Comparison of ENCODE assay signal across 14 mouse cellular contexts in genomic region chr7:132332176-132332575, GRCm38 (mm10). TPM values are rescaled to one million over a fixed set of nuclear protein-coding genes. Genes with fewer than 3 reads are reported as not detected.
DNase-seq lines count a peak whose midpoint lies in the region; ATAC-seq and TF ChIP-seq lines count a peak whose summit lies in the region.
"Had no signal": no experiment of that assay in that cellular context is flagged by ENCODE, and none has a peak within 500 bp of the region (broad histone marks: within the 10 kb centered on the region; RNA-seq: fewer than 3 reads in every experiment).

No protein-coding gene starts in this region.

- TF ChIP-seq CTCF in kidney, adult 2 months (conservative IDR thresholded peaks at IDR 0.05; ENCODE audit: insufficient read depth, insufficient read length, low read depth, low read length): no peak
- peak; percentile 51 for TF ChIP-seq CTCF in intestine, postnatal 0 days (IDR thresholded peaks at IDR 0.05; ENCODE audit: low read depth)

- TF ChIP-seq POLR2A in kidney, adult 2 months (IDR thresholded peaks at IDR 0.05; ENCODE audit: low read depth, low read length): no peak

- peaks cover 10% of the 10 kb centered on the region; the same call in 1 of the 2 replicates for H3K4me1 ChIP-seq in kidney, adult 2 months (ENCODE audit: control insufficient read depth, insufficient read depth, low read length)
- H3K4me1 ChIP-seq in midbrain, embryonic 13.5 days (replicated peaks): peaks cover 20% of the 10 kb centered on the region
- peaks cover 16% of the 10 kb centered on the region for H3K4me1 ChIP-seq in midbrain, embryonic 15.5 days
- H3K4me1 ChIP-seq in intestine, postnatal 0 days (replicated peaks; ENCODE audit: control insufficient read depth, insufficient read depth, low read length): no peaks in the 10 kb centered on the region

- no peak overlapping the region for H3K9ac ChIP-seq in midbrain, embryonic 13.5 days (replicated peaks)
- no peak overlapping the region for H3K9ac ChIP-seq in midbrain, embryonic 15.5 days
- no peak overlapping the region for H3K9ac ChIP-seq in intestine, postnatal 0 days (ENCODE audit: low read depth, low read length)
- H3K9ac ChIP-seq: embryonic facial prominence, embryonic 12.5 days; forebrain, embryonic 13.5 days; liver, embryonic 14.5 days; stomach, embryonic 15.5 days had no signal

- peak; percentile 40; the same call in 1 of the 2 replicates for ATAC-seq in midbrain, embryonic 13.5 days
- ATAC-seq in midbrain, embryonic 15.5 days (replicated peaks): no peak
- no peak for ATAC-seq in intestine, postnatal 0 days
- ATAC-seq: forebrain, embryonic 13.5 days had no signal

- H3K36me3 ChIP-seq in kidney, adult 2 months (ENCODE audit: control insufficient read depth, insufficient read depth, low read length): no peaks in the 10 kb centered on the region
- no peaks in the 10 kb centered on the region for H3K36me3 ChIP-seq in midbrain, embryonic 13.5 days
- no peaks in the 10 kb centered on the region for H3K36me3 ChIP-seq in midbrain, embryonic 15.5 days (replicated peaks)
- no peaks in the 10 kb centered on the region for H3K36me3 ChIP-seq in intestine, postnatal 0 days (ENCODE audit: control insufficient read depth, insufficient read depth)
- H3K36me3 ChIP-seq: embryonic facial prominence, embryonic 12.5 days; stomach, embryonic 15.5 days had no signal

- H3K27ac ChIP-seq in kidney, adult 2 months (ENCODE audit: insufficient read depth, low read depth, low read length): no peak overlapping the region
- no peak overlapping the region; the same call in 1 of the 2 replicates for H3K27ac ChIP-seq in midbrain, embryonic 13.5 days
- no peak overlapping the region for H3K27ac ChIP-seq in midbrain, embryonic 15.5 days
- no peak overlapping the region for H3K27ac ChIP-seq in intestine, postnatal 0 days (ENCODE audit: low read depth, low read length)
- H3K27ac ChIP-seq: embryonic facial prominence, embryonic 12.5 days; forebrain, embryonic 13.5 days; liver, embryonic 14.5 days; stomach, embryonic 15.5 days had no signal

- no peak overlapping the region for H3K4me3 ChIP-seq in kidney, adult 2 months (ENCODE audit: insufficient read depth, low read depth, low read length)
- H3K4me3 ChIP-seq in midbrain, embryonic 13.5 days (replicated peaks): no peak overlapping the region
- no peak overlapping the region for H3K4me3 ChIP-seq in midbrain, embryonic 15.5 days
- no peak overlapping the region for H3K4me3 ChIP-seq in intestine, postnatal 0 days (ENCODE audit: low read depth, low read length)
- H3K4me3 ChIP-seq: embryonic facial prominence, embryonic 12.5 days; forebrain, embryonic 13.5 days; stomach, embryonic 15.5 days had no signal

- H3K4me2 ChIP-seq in midbrain, embryonic 13.5 days (replicated peaks): no peak overlapping the region
- no peak overlapping the region for H3K4me2 ChIP-seq in midbrain, embryonic 15.5 days
- no peak overlapping the region for H3K4me2 ChIP-seq in intestine, postnatal 0 days (replicated peaks; ENCODE audit: low read depth)
- H3K4me2 ChIP-seq: embryonic facial prominence, embryonic 12.5 days; forebrain, embryonic 13.5 days; stomach, embryonic 15.5 days had no signal

- 44% methylated on average over 11 of the region's 11 CpGs for WGBS in kidney, adult 2 months
- 37% methylated on average over 11 of the region's 11 CpGs for WGBS in midbrain, embryonic 13.5 days
- 29% methylated on average over 11 of the region's 11 CpGs for WGBS in midbrain, embryonic 15.5 days
- 52% methylated on average over 11 of the region's 11 CpGs for WGBS in intestine, postnatal 0 days

- DNase-seq in kidney, adult 2 months: peak; percentile 42
- no peak for DNase-seq in kidney, postnatal 4 days
- DNase-seq in retina, postnatal 1 day: peak; percentile 45
- no peak for DNase-seq in adrenal gland, postnatal 25 days
- DNase-seq: cerebellum, postnatal 10 days; gastrocnemius, postnatal 10 days; right cerebral cortex, postnatal 4 days had no signal

- no peaks in the 10 kb centered on the region for H3K9me3 ChIP-seq in midbrain, embryonic 13.5 days
- no peaks in the 10 kb centered on the region for H3K9me3 ChIP-seq in midbrain, embryonic 15.5 days
- no peaks in the 10 kb centered on the region for H3K9me3 ChIP-seq in intestine, postnatal 0 days (ENCODE audit: control insufficient read depth)
- H3K9me3 ChIP-seq: embryonic facial prominence, embryonic 12.5 days; forebrain, embryonic 13.5 days; stomach, embryonic 15.5 days had no signal

- H3K27me3 ChIP-seq in kidney, adult 2 months (replicated peaks; ENCODE audit: control insufficient read depth, insufficient read depth, low read length): no peaks in the 10 kb centered on the region
- H3K27me3 ChIP-seq in midbrain, embryonic 13.5 days: no peaks in the 10 kb centered on the region
- no peaks in the 10 kb centered on the region for H3K27me3 ChIP-seq in midbrain, embryonic 15.5 days (replicated peaks)
- no peaks in the 10 kb centered on the region for H3K27me3 ChIP-seq in intestine, postnatal 0 days (replicated peaks; ENCODE audit: control insufficient read depth, insufficient read depth, low read length)
- H3K27me3 ChIP-seq: embryonic facial prominence, embryonic 12.5 days; stomach, embryonic 15.5 days had no signal

RNA-seq across cellular contexts. Expression of gene Chst15, which starts 15.1 kb away (rescaled TPM):
- 13.8 and 17.6 TPM in 2 replicates for polyA plus RNA-seq in kidney, adult 2 months (2012; rRNA removed)
- 17.9 and 18.6 TPM in 2 replicates for polyA plus RNA-seq in midbrain, embryonic 13.5 days (2015; fragmentation: Nextera tagmentation; extraction: Ambion mirVana)
- 13.5 and 14.4 TPM in 2 replicates for polyA plus RNA-seq in midbrain, embryonic 15.5 days (2015; fragmentation: Nextera tagmentation; extraction: Ambion mirVana)
- 7.9 and 8.7 TPM in 2 replicates for polyA plus RNA-seq in intestine, postnatal 0 days (2015; fragmentation: Nextera tagmentation; extraction: Ambion mirVana)
- total RNA-seq in adrenal gland, postnatal 25 days (2021): 33.6 and 41.1 TPM in 2 replicates

Comparison
In these comparisons a context has a peak if more than half of its experiments do, and no peak if none do; other contexts are left out.
1. DNase-seq: peak in kidney, adult 2 months (single experiment) and retina, postnatal 1 day (single experiment); none in kidney, postnatal 4 days (0 of 2) and adrenal gland, postnatal 25 days (single experiment).